Mouse (Mus musculus) heart, embryonic 12.5 days (tissue): ENCODE measurements around the gene Gm20388. TPM values are rescaled to one million over a fixed set of nuclear protein-coding genes. Genes with fewer than 3 reads are reported as not detected.

Experiments used
- ATAC-seq: fragments of 200-750 bp; cut with Nextera tagmentation; 2 replicates; pipeline ENCODE4 v1.8.0; 2017; ENCODE audit warnings: moderate TSS enrichment, moderate library complexity; ENCODE audit not compliant: insufficient number of reproducible peaks, low FRiP score
- H3K27ac ChIP-seq: fragments of 300-500 bp; sonication (generic); 2 replicates; pipeline ENCODE4 v1.5.1; 2016; ENCODE audit warnings: mild to moderate bottlenecking, moderate library complexity; ENCODE audit not compliant: poor library complexity, severe bottlenecking
- H3K27me3 ChIP-seq: fragments of 300-500 bp; sonication (generic); replicated peaks from 2 replicates; pipeline ENCODE4 v1.6.1; 2016; ENCODE audit warnings: mild to moderate bottlenecking, moderate library complexity
- H3K36me3 ChIP-seq: fragments of 300-500 bp; sonication (generic); 2 replicates; pipeline ENCODE4 v1.6.1; 2016; ENCODE audit warnings: mild to moderate bottlenecking, moderate library complexity
- H3K4me1 ChIP-seq: fragments of 300-500 bp; sonication (generic); replicated peaks from 2 replicates; pipeline ENCODE4 v1.6.1; 2016; ENCODE audit warnings: mild to moderate bottlenecking
- H3K4me2 ChIP-seq: fragments of 300-500 bp; sonication (generic); 2 replicates; pipeline ENCODE4 v1.6.1; 2016; ENCODE audit warnings: mild to moderate bottlenecking, moderate library complexity
- H3K4me3 ChIP-seq: fragments of 300-500 bp; sonication (generic); 2 replicates; pipeline ENCODE4 v1.5.1; 2016; ENCODE audit warnings: mild to moderate bottlenecking
- H3K9ac ChIP-seq: fragments of 300-500 bp; sonication (generic); 2 replicates; pipeline ENCODE4 v1.6.1; 2016; ENCODE audit warnings: mild to moderate bottlenecking, moderate library complexity
- H3K9me3 ChIP-seq: fragments of 300-500 bp; sonication (generic); replicated peaks from 2 replicates; pipeline ENCODE4 v1.6.1; 2016; ENCODE audit warnings: mild to moderate bottlenecking, moderate library complexity
- WGBS: fragments of 180-500 bp; shearing (Covaris S2); methylation state at CpG from one replicate; pipeline ENCODE4 v1.1.7; 2016; 5-methylcytosine and 5-hydroxymethylcytosine counted together
- polyA plus RNA-seq: library from polyadenylated mRNA; unstranded; fragments of >200 nt; fragmentation: Nextera tagmentation; extraction: Ambion mirVana; gene quantifications from 2 replicates; pipeline ENCODE4 v1.2.1, GENCODE M21; 2016

Gm20388 gene
- polyA plus RNA-seq, 1 experiment from 2014 or later = not detected

GRCm38 (mm10) chr8:124331706-124332105 lies 4421.1 kb downstream of the Gm20388 start:
- H3K4me1 ChIP-seq = peaks cover 15% of the 10 kb centered on the region
- no peaks in the 10 kb centered on the region for H3K27me3 ChIP-seq
- no peak overlapping the region for H3K4me3 ChIP-seq
- ATAC-seq = no peak
- peaks cover 82% of the 10 kb centered on the region for H3K36me3 ChIP-seq
- WGBS = 65% methylated on average over 11 of the region's 11 CpGs
- H3K4me2 ChIP-seq = no peak overlapping the region
- no peaks in the 10 kb centered on the region for H3K9me3 ChIP-seq
- H3K27ac ChIP-seq = no peak overlapping the region
- H3K9ac ChIP-seq = no peak overlapping the region

- Histone ChIP-seq H3K36me3 (peaks cover 86% of the 10 kb centered on the region), H3K27me3 (no peaks in the 10 kb centered on the region), H3K9me3 (no peaks in the 10 kb centered on the region), H3K9ac (no peak overlapping the region), H3K4me2 (no peak overlapping the region), H3K27ac (no peak overlapping the region), H3K4me3 (no peak overlapping the region), H3K4me1 (no peaks in the 10 kb centered on the region)
- no peak for ATAC-seq
- WGBS = 90% methylated on average over 13 of the region's 13 CpGs
These were observed 4425.7 kb downstream of the Gm20388 start for GRCm38 (mm10) chr8:124336302-124336701.

- ATAC-seq = no peak
- Histone ChIP-seq H3K4me3 (no peak overlapping the region), H3K4me1 (no peaks in the 10 kb centered on the region), H3K27me3 (no peaks in the 10 kb centered on the region), H3K9me3 (no peaks in the 10 kb centered on the region), H3K4me2 (no peak overlapping the region), H3K9ac (no peak overlapping the region), H3K27ac (no peak overlapping the region), H3K36me3 (peaks cover 93% of the 10 kb centered on the region)
- 81% methylated on average over 3 of the region's 3 CpGs for WGBS
These were observed 4429.1 kb downstream of the Gm20388 start for GRCm38 (mm10) chr8:124339742-124340141.

- 75% methylated on average over 17 of the region's 17 CpGs for WGBS
- Histone ChIP-seq H3K36me3 (peaks cover 91% of the 10 kb centered on the region), H3K4me3 (no peak overlapping the region), H3K9me3 (no peaks in the 10 kb centered on the region), H3K4me2 (no peak overlapping the region), H3K27me3 (no peaks in the 10 kb centered on the region), H3K27ac (no peak overlapping the region), H3K9ac (no peak overlapping the region), H3K4me1 (no peaks in the 10 kb centered on the region)
- no peak for ATAC-seq
These were observed 4429.9 kb downstream of the Gm20388 start for GRCm38 (mm10) chr8:124340360-124341068.

- Histone ChIP-seq H3K4me1 (peaks cover 6% of the 10 kb centered on the region; the same call in 1 of the 2 replicates), H3K9me3 (no peaks in the 10 kb centered on the region), H3K27ac (no peak overlapping the region), H3K4me2 (no peak overlapping the region), H3K27me3 (no peaks in the 10 kb centered on the region), H3K9ac (no peak overlapping the region), H3K36me3 (peaks cover 73% of the 10 kb centered on the region), H3K4me3 (no peak overlapping the region)
- 90% methylated on average over 15 of the region's 15 CpGs for WGBS
- ATAC-seq = no peak
These were observed 4432.5 kb downstream of the Gm20388 start for GRCm38 (mm10) chr8:124343151-124343550.

GRCm38 (mm10) chr8:124343991-124344390 lies 4433.4 kb downstream of the Gm20388 start:
- WGBS = 89% methylated on average over 12 of the region's 12 CpGs
- peaks cover 65% of the 10 kb centered on the region for H3K36me3 ChIP-seq
- no peak for ATAC-seq

GRCm38 (mm10) chr8:124345098-124345497 lies 4434.5 kb downstream of the Gm20388 start:
- no peak overlapping the region for H3K27ac ChIP-seq
- peaks cover 54% of the 10 kb centered on the region for H3K36me3 ChIP-seq
- H3K27me3 ChIP-seq = no peaks in the 10 kb centered on the region
- H3K4me1 ChIP-seq = peaks cover 6% of the 10 kb centered on the region; the same call in 1 of the 2 replicates
- 82% methylated on average over 10 of the region's 10 CpGs for WGBS
- no peak overlapping the region for H3K4me3 ChIP-seq
- no peak for ATAC-seq
- H3K4me2 ChIP-seq = no peak overlapping the region
- no peak overlapping the region for H3K9ac ChIP-seq
- H3K9me3 ChIP-seq = no peaks in the 10 kb centered on the region

More at GRCm38 (mm10) chr8:124343991-124344390, 4433.4 kb downstream of the Gm20388 start:
- Histone ChIP-seq H3K4me2 (no peak overlapping the region), H3K4me3 (no peak overlapping the region), H3K27me3 (no peaks in the 10 kb centered on the region), H3K4me1 (peaks cover 6% of the 10 kb centered on the region; the same call in 1 of the 2 replicates), H3K27ac (no peak overlapping the region), H3K9me3 (no peaks in the 10 kb centered on the region), H3K9ac (no peak overlapping the region)

- H3K27me3 ChIP-seq = 0 out of 2 replicates have a peak, but pooled peaks cover 3% of the 10 kb centered on the region
- 37% methylated on average over 19 of the region's 19 CpGs for WGBS
- no peak overlapping the region for H3K27ac ChIP-seq
- ATAC-seq = peak; percentile 44; the same call in 1 of the 2 replicates
- peaks cover 6% of the 10 kb centered on the region; the same call in 1 of the 2 replicates for H3K4me1 ChIP-seq
- no peaks in the 10 kb centered on the region for H3K9me3 ChIP-seq
- no peak overlapping the region for H3K4me2 ChIP-seq
- H3K4me3 ChIP-seq = no peak overlapping the region
- peaks cover 37% of the 10 kb centered on the region for H3K36me3 ChIP-seq
- H3K9ac ChIP-seq = no peak overlapping the region
These were observed 4436.3 kb downstream of the Gm20388 start for GRCm38 (mm10) chr8:124346852-124347523.

GRCm38 (mm10) chr8:124348087-124348486 lies 4437.4 kb downstream of the Gm20388 start:
- no peaks in the 10 kb centered on the region for H3K9me3 ChIP-seq
- no peak overlapping the region for H3K27ac ChIP-seq
- no peak for ATAC-seq
- 0 out of 2 replicates have a peak, but pooled peaks cover 3% of the 10 kb centered on the region for H3K27me3 ChIP-seq
- no peak overlapping the region for H3K4me2 ChIP-seq
- no peak overlapping the region for H3K9ac ChIP-seq
- no peak overlapping the region for H3K4me3 ChIP-seq
- WGBS = 63% methylated on average over 1 of the region's 1 CpGs
- peaks cover 26% of the 10 kb centered on the region for H3K36me3 ChIP-seq
- H3K4me1 ChIP-seq = peaks cover 6% of the 10 kb centered on the region; the same call in 1 of the 2 replicates

GRCm38 (mm10) chr8:124349663-124350062 lies 4439.0 kb downstream of the Gm20388 start:
- no peak overlapping the region for H3K4me3 ChIP-seq
- peaks cover 6% of the 10 kb centered on the region; the same call in 1 of the 2 replicates for H3K4me1 ChIP-seq
- H3K4me2 ChIP-seq = no peak overlapping the region
- 0 out of 2 replicates have a peak, but pooled peaks cover 3% of the 10 kb centered on the region for H3K27me3 ChIP-seq
- peaks cover 10% of the 10 kb centered on the region for H3K36me3 ChIP-seq
- ATAC-seq = no peak
- no peak overlapping the region for H3K9ac ChIP-seq
- no peaks in the 10 kb centered on the region for H3K9me3 ChIP-seq
- 38% methylated on average over 7 of the region's 7 CpGs for whole genome bisulfite sequencing
- no peak overlapping the region for H3K27ac ChIP-seq

GRCm38 (mm10) chr8:124351636-124352035 lies 4441.0 kb downstream of the Gm20388 start:
- H3K27me3 ChIP-seq = 0 out of 2 replicates have a peak, but pooled peaks cover 3% of the 10 kb centered on the region
- no peak for ATAC-seq
- H3K4me1 ChIP-seq = peaks cover 4% of the 10 kb centered on the region; the same call in 1 of the 2 replicates
- H3K27ac ChIP-seq = no peak overlapping the region
- 65% methylated on average over 5 of the region's 5 CpGs for WGBS
- H3K4me3 ChIP-seq = no peak overlapping the region
- no peaks in the 10 kb centered on the region for H3K36me3 ChIP-seq
- no peaks in the 10 kb centered on the region for H3K9me3 ChIP-seq
- H3K9ac ChIP-seq = no peak overlapping the region
- no peak overlapping the region for H3K4me2 ChIP-seq
